9 mouse cellular contexts compared by ENCODE assay signal in the genomic region with DNA sequence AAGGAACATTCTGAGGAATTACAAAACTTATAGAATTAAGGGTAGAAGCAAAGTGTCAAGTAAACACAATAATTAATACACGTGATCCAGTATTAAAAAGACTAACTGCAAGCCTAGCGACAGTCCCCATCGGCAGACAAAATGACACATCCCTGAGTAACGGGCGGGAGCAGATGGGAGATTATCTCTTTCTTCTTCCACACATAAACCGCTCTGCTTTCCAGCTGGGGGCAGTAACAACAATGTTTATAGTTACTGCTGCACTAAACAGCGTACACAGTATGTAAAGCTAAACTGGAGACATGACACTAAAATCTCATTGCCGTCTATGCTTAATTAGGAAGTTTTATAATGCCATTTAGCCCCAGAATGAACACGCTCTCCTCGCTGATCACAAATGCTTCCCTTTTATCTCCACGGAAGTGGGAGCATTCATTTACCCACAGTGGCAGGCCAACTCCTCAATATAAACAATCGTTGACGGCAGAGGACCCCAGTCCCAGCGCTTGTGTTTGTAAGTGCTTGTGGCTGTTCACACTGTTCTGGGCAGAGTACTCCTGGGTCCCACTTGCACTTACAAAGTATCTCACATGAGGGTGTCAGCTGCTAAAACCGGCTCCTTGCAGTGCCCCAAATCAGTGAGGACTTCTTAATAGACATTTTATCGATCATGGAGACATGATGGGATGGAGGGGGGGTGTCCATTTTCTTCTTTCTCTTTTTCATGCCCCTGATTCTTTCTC. TPM values are rescaled to one million over a fixed set of nuclear protein-coding genes. Genes with fewer than 3 reads are reported as not detected.
DNase-seq lines count a peak whose midpoint lies in the region; ATAC-seq lines count a peak whose summit lies in the region.
"Had no signal": no experiment of that assay in that cellular context is flagged by ENCODE, and none has a peak within 500 bp of the region (broad histone marks: within the 10 kb centered on the region; RNA-seq: fewer than 3 reads in every experiment).

No protein-coding gene starts in this region.

- H3K9ac ChIP-seq in kidney, embryonic 14.5 days (ENCODE audit: low read depth, low read length): no peak overlapping the region
- peak overlapping the region; percentile 48 for H3K9ac ChIP-seq in hindbrain, embryonic 16.5 days (ENCODE audit: low read depth, low read length)
- no peak overlapping the region for H3K9ac ChIP-seq in neural tube, embryonic 12.5 days

- 22% methylated on average over 16 of the region's 16 CpGs for WGBS in kidney, embryonic 14.5 days
- WGBS in hindbrain, embryonic 16.5 days: 22% methylated on average over 16 of the region's 16 CpGs
- WGBS in neural tube, embryonic 12.5 days: 18% methylated on average over 16 of the region's 16 CpGs

- H3K4me2 ChIP-seq in kidney, embryonic 14.5 days (replicated peaks; ENCODE audit: low read depth, low read length): peak overlapping the region; percentile 17; the same call in 1 of the 2 replicates
- peak overlapping the region; percentile 33; the same call in 1 of the 2 replicates for H3K4me2 ChIP-seq in hindbrain, embryonic 16.5 days (ENCODE audit: low read length)
- H3K4me2 ChIP-seq in neural tube, embryonic 12.5 days (replicated peaks): peak overlapping the region; percentile 16; the same call in 1 of the 2 replicates

- no peaks in the 10 kb centered on the region for H3K27me3 ChIP-seq in kidney, embryonic 14.5 days (ENCODE audit: control insufficient read depth, insufficient read depth, low read length)
- no peaks in the 10 kb centered on the region for H3K27me3 ChIP-seq in hindbrain, embryonic 16.5 days (replicated peaks; ENCODE audit: control insufficient read depth, insufficient read depth, low read length)
- no peaks in the 10 kb centered on the region for H3K27me3 ChIP-seq in neural tube, embryonic 12.5 days (replicated peaks)

- no peak for DNase-seq in kidney, postnatal 25 days
- peak; percentile 45 to 58 for DNase-seq in cerebellum, postnatal 25 days
- DNase-seq in ovary, postnatal 14 days (ENCODE audit: low spot score): no peak
- DNase-seq in urinary bladder, postnatal 4 days (ENCODE audit: low spot score in 2 of 2): no peak

- H3K36me3 ChIP-seq in kidney, embryonic 14.5 days (ENCODE audit: control insufficient read depth, insufficient read depth, low read length): no peaks in the 10 kb centered on the region
- peaks cover under 1% of the 10 kb centered on the region; the same call in 1 of the 2 replicates for H3K36me3 ChIP-seq in hindbrain, embryonic 16.5 days (ENCODE audit: control insufficient read depth, insufficient read depth, low read length)
- no peaks in the 10 kb centered on the region for H3K36me3 ChIP-seq in neural tube, embryonic 12.5 days

- H3K4me1 ChIP-seq in kidney, embryonic 14.5 days (ENCODE audit: control insufficient read depth, insufficient read depth, low read length): peaks cover 14% of the 10 kb centered on the region; the same call in 1 of the 2 replicates
- peaks cover 54% of the 10 kb centered on the region for H3K4me1 ChIP-seq in hindbrain, embryonic 16.5 days (ENCODE audit: control insufficient read depth, insufficient read depth, low read depth, low read length)
- H3K4me1 ChIP-seq in neural tube, embryonic 12.5 days: peaks cover 58% of the 10 kb centered on the region

- H3K4me3 ChIP-seq in kidney, embryonic 14.5 days (ENCODE audit: low read length): no peak overlapping the region
- no peak overlapping the region for H3K4me3 ChIP-seq in hindbrain, embryonic 16.5 days (ENCODE audit: low read length)
- no peak overlapping the region for H3K4me3 ChIP-seq in neural tube, embryonic 12.5 days

- H3K27ac ChIP-seq in kidney, embryonic 14.5 days (ENCODE audit: low read depth, low read length): peak overlapping the region; percentile 11; the same call in 1 of the 2 replicates
- H3K27ac ChIP-seq in hindbrain, embryonic 16.5 days (ENCODE audit: low read depth, low read length): peak overlapping the region; percentile 86
- peak overlapping the region; percentile 84 for H3K27ac ChIP-seq in neural tube, embryonic 12.5 days

- no peak for ATAC-seq in kidney, embryonic 14.5 days (ENCODE audit: low FRiP score, low TSS enrichment)
- ATAC-seq in hindbrain, embryonic 16.5 days: peak; percentile 64
- ATAC-seq in neural tube, embryonic 12.5 days (ENCODE audit: low FRiP score, low read depth): peak; percentile 48
- no peak for ATAC-seq in CD4-positive, CD25-positive, alpha-beta regulatory T cell, adult 4 months

- no peaks in the 10 kb centered on the region for H3K9me3 ChIP-seq in kidney, embryonic 14.5 days (ENCODE audit: control insufficient read depth, low read length)
- H3K9me3 ChIP-seq in hindbrain, embryonic 16.5 days (ENCODE audit: control insufficient read depth, low read length): no peaks in the 10 kb centered on the region
- H3K9me3 ChIP-seq in neural tube, embryonic 12.5 days: no peaks in the 10 kb centered on the region

RNA-seq across cellular contexts. Expression of a gene that starts 51.9 kb away (rescaled TPM):
- polyA plus RNA-seq in kidney, embryonic 14.5 days (2014; fragmentation: Nextera tagmentation; extraction: Ambion mirVana): not detected in 2 replicates
- polyA plus RNA-seq in hindbrain, embryonic 16.5 days (2015; fragmentation: Nextera tagmentation; extraction: Ambion mirVana): not detected in 2 replicates
- polyA plus RNA-seq in neural tube, embryonic 12.5 days (2016; fragmentation: Nextera tagmentation; extraction: Ambion mirVana): not detected in 2 replicates
- not detected for polyA plus RNA-seq in CD4-positive, CD25-positive, alpha-beta regulatory T cell, adult 4 months (2017; shearing (Covaris generic))
- polyA plus RNA-seq: gonadal fat pad, adult 2 months had no signal

Comparison
In these comparisons a context has a peak if more than half of its experiments do, and no peak if none do; other contexts are left out.
1. ATAC-seq: peak in hindbrain, embryonic 16.5 days (single experiment) and neural tube, embryonic 12.5 days (single experiment); none in kidney, embryonic 14.5 days (single experiment) and CD4-positive, CD25-positive, alpha-beta regulatory T cell, adult 4 months (single experiment).
2. H3K27ac ChIP-seq: peak in every context shown above with its lines; median percentile 86 in hindbrain, embryonic 16.5 days; 84 in neural tube, embryonic 12.5 days; 11 in kidney, embryonic 14.5 days.
3. DNase-seq: peak in cerebellum, postnatal 25 days (2 of 2); none in kidney, postnatal 25 days (0 of 2), ovary, postnatal 14 days (single experiment) and urinary bladder, postnatal 4 days (0 of 2).
4. Peak in every context shown above with its lines, with median percentiles within 50 percentile points of each other: H3K4me2 ChIP-seq.